Comparison of ENCODE assay signal across 9 mouse cellular contexts in genomic region chr11:70110146-70110545, GRCm38 (mm10). TPM values are rescaled to one million over a fixed set of nuclear protein-coding genes. Genes with fewer than 3 reads are reported as not detected.
DNase-seq lines count a peak whose midpoint lies in the region; ATAC-seq and TF ChIP-seq lines count a peak whose summit lies in the region.
"Had no signal": no experiment of that assay in that cellular context is flagged by ENCODE, and none has a peak within 500 bp of the region (broad histone marks: within the 10 kb centered on the region; RNA-seq: fewer than 3 reads in every experiment).

No protein-coding gene starts in this region.

- no peaks in the 10 kb centered on the region for H3K36me3 ChIP-seq in kidney, embryonic 14.5 days (ENCODE audit: control insufficient read depth, insufficient read depth, low read length)
- H3K36me3 ChIP-seq in CH12.LX (replicated peaks in 1 of 2; ENCODE audit: control insufficient read depth in 1 of 2, insufficient read depth in 1 of 2, low read length in 1 of 2) = no peaks in the 10 kb centered on the region
- H3K36me3 ChIP-seq: heart, embryonic 13.5 days; midbrain, embryonic 12.5 days had no signal

- peak; percentile 78 to 87 for TF ChIP-seq CTCF in CH12.LX (conservative IDR thresholded peaks at IDR 0.05 in 1 of 2, IDR thresholded peaks at IDR 0.05 in 1 of 2; ENCODE audit: low read depth in 2 of 2, low read length in 2 of 2)

- DNase-seq in kidney, adult 18-20 months = peak; percentile 53
- DNase-seq in CH12.LX (ENCODE audit: extremely low read depth) (peak; percentile 52), NIH3T3 (ENCODE audit: low read depth) (peak; percentile 48)
- peak; percentile 59 for DNase-seq in thymus, postnatal 36 days

- H3K9ac ChIP-seq in kidney, embryonic 14.5 days (ENCODE audit: low read depth, low read length) = no peak overlapping the region
- no peak overlapping the region for H3K9ac ChIP-seq in CH12.LX (ENCODE audit: insufficient read depth, low read depth)
- H3K9ac ChIP-seq: heart, embryonic 13.5 days; midbrain, embryonic 12.5 days had no signal

- H3K9me3 ChIP-seq in kidney, embryonic 14.5 days (ENCODE audit: control insufficient read depth, low read length) = no peaks in the 10 kb centered on the region
- H3K9me3 ChIP-seq in CH12.LX (replicated peaks; ENCODE audit: low read length) = peaks cover 5% of the 10 kb centered on the region
- H3K9me3 ChIP-seq: midbrain, embryonic 12.5 days had no signal

- no peaks in the 10 kb centered on the region for H3K27me3 ChIP-seq in kidney, embryonic 14.5 days (ENCODE audit: control insufficient read depth, insufficient read depth, low read length)
- peaks cover 18% of the 10 kb centered on the region for H3K27me3 ChIP-seq in CH12.LX (replicated peaks)
- H3K27me3 ChIP-seq: heart, embryonic 13.5 days; midbrain, embryonic 12.5 days had no signal

- no peak overlapping the region for H3K4me2 ChIP-seq in kidney, embryonic 14.5 days (replicated peaks; ENCODE audit: low read depth, low read length)
- H3K4me2 ChIP-seq in CH12.LX (ENCODE audit: insufficient read depth, low read depth, poor library complexity, severe bottlenecking) = no peak overlapping the region
- H3K4me2 ChIP-seq: heart, embryonic 13.5 days; midbrain, embryonic 12.5 days had no signal

- TF ChIP-seq RAD21 in CH12.LX (IDR thresholded peaks at IDR 0.05; ENCODE audit: low read depth, low read length) = peak; percentile 79

- 74% methylated on average over 3 of the region's 3 CpGs for WGBS in kidney, embryonic 14.5 days

- ATAC-seq in kidney, embryonic 14.5 days (ENCODE audit: low FRiP score, low TSS enrichment) = no peak
- ATAC-seq in erythroblast, adult 5-6 weeks (replicated peaks; ENCODE audit: low FRiP score, poor library complexity, severe bottlenecking) = peak; percentile 64; the same call in 1 of the 2 replicates
- peak; percentile 76 for ATAC-seq in megakaryocyte progenitor cell, adult 5-6 weeks (replicated peaks; ENCODE audit: poor library complexity)

- no peak overlapping the region for H3K27ac ChIP-seq in kidney, embryonic 14.5 days (ENCODE audit: low read depth, low read length)
- no peak overlapping the region for H3K27ac ChIP-seq in CH12.LX (ENCODE audit: insufficient read depth, low read depth)
- H3K27ac ChIP-seq: heart, embryonic 13.5 days; midbrain, embryonic 12.5 days had no signal

- no peak for TF ChIP-seq EP300 in CH12.LX (IDR thresholded peaks at IDR 0.05; ENCODE audit: low read length)

- no peak for TF ChIP-seq POLR2A in CH12.LX (IDR thresholded peaks at IDR 0.05; ENCODE audit: low read depth, low read length)

- dilution Hi-C loops in CH12.LX (cut with MboI; ENCODE audit: extremely low pct_ligation_motif_present, extremely low pct_unique_long_range_greater_than_20kb, low sequenced_read_pairs) = no loop called here

- H3K4me1 ChIP-seq in kidney, embryonic 14.5 days (ENCODE audit: control insufficient read depth, insufficient read depth, low read length) = no peaks in the 10 kb centered on the region
- peaks cover 0 to 9% of the 10 kb centered on the region in 2 experiments; a peak in 3 of 4 replicates for H3K4me1 ChIP-seq in CH12.LX (ENCODE audit: control insufficient read depth in 1 of 2, insufficient read depth in 2 of 2)
- H3K4me1 ChIP-seq: heart, embryonic 13.5 days; midbrain, embryonic 12.5 days had no signal

- H3K4me3 ChIP-seq in kidney, embryonic 14.5 days (ENCODE audit: low read length) = no peak overlapping the region
- H3K4me3 ChIP-seq in CH12.LX (replicated peaks in 1 of 3; ENCODE audit: low read depth in 2 of 3, low read length in 2 of 3, poor library complexity in 1 of 3) = no peak overlapping the region
- H3K4me3 ChIP-seq: heart, embryonic 13.5 days; midbrain, embryonic 12.5 days had no signal

- H3K79me2 ChIP-seq in CH12.LX (replicated peaks; ENCODE audit: control insufficient read depth, extremely low read depth, insufficient read depth, poor library complexity, severe bottlenecking) = no peaks in the 10 kb centered on the region

- in situ Hi-C loops in CH12.LX (cut with MboI; ENCODE audit: low pct_ligation_motif_present, low pct_unique_long_range_greater_than_20kb, low sequenced_read_pairs) = no loop called here

TF ChIP-seq in CH12.LX, 34 proteins besides CTCF, POLR2A, EP300 and RAD21:
- TF ChIP-seq IRF4 (IDR thresholded peaks at IDR 0.05; ENCODE audit: low read depth, low read length) (no peak), MYC (IDR thresholded peaks at IDR 0.05; ENCODE audit: low read depth, low read length) (0 out of 2 replicates have a peak, but pooled peaks have one; percentile 38), MEF2A (IDR thresholded peaks at IDR 0.05; ENCODE audit: borderline replicate concordance, low read depth, low read length) (no peak), TCF12 (IDR thresholded peaks at IDR 0.05; ENCODE audit: low read depth, low read length) (no peak), BHLHE40 (IDR thresholded peaks at IDR 0.05; ENCODE audit: low read depth, low read length) (no peak), ELF1 (IDR thresholded peaks at IDR 0.05; ENCODE audit: low read depth, low read length) (no peak), E2F4 (IDR thresholded peaks at IDR 0.05; ENCODE audit: insufficient replicate concordance, low read depth, low read length) (no peak), SMC3 (IDR thresholded peaks at IDR 0.05; ENCODE audit: low read depth, low read length) (peak; percentile 93), JUN (IDR thresholded peaks at IDR 0.05; ENCODE audit: insufficient read depth, low read depth, low read length) (no peak), USF1 (IDR thresholded peaks at IDR 0.05; ENCODE audit: low read depth, low read length) (no peak), KAT2A (IDR thresholded peaks at IDR 0.05; ENCODE audit: insufficient replicate concordance, low read length) (no peak), MXI1 (IDR thresholded peaks at IDR 0.05; ENCODE audit: low read depth, low read length) (no peak), ZC3H11A (IDR thresholded peaks at IDR 0.05; ENCODE audit: low read depth, low read length) (peak; percentile 37; the same call in 1 of the 2 replicates), ZNF384 (IDR thresholded peaks at IDR 0.05; ENCODE audit: low read depth, low read length) (peak; percentile 31), JUND (conservative IDR thresholded peaks at IDR 0.05; ENCODE audit: low read depth, low read length) (no peak)

RNA-seq across cellular contexts. Expression of gene Asgr2, which starts 17.7 kb away (rescaled TPM):
- not detected in 2 replicates for polyA plus RNA-seq in kidney, embryonic 14.5 days (2014; fragmentation: Nextera tagmentation; extraction: Ambion mirVana)
- total RNA-seq in CH12.LX (2012; rRNA removed) (0.17 TPM in 1 of 2 replicates, not detected in the other), CH12.LX (2014; rRNA removed) (not detected in 2 replicates)
- 0.19 and 0.39 TPM in 2 replicates for polyA plus RNA-seq in CH12.LX (2012; ENCODE audit: insufficient read length, low read depth)
- total RNA-seq in erythroblast, adult 5-6 weeks (2015; ENCODE audit: low replicate concordance) = 3.3 TPM in 1 of 2 replicates, not detected in the other
- not detected in 2 replicates for total RNA-seq in erythroblast, adult 5-6 weeks (2017; ENCODE audit: low replicate concordance)
- not detected in 2 replicates for total RNA-seq in megakaryocyte progenitor cell, adult 5-6 weeks (2015)
- total RNA-seq in megakaryocyte progenitor cell, adult 5-6 weeks (2017) = 0.62 TPM in 1 of 2 replicates, not detected in the other
- polyA plus RNA-seq: heart, embryonic 13.5 days; midbrain, embryonic 12.5 days had no signal

RNA-seq across cellular contexts. Expression of gene Mgl2, which starts 20.0 kb away (rescaled TPM):
- 0.60 TPM in 1 of 2 replicates, not detected in the other for polyA plus RNA-seq in kidney, embryonic 14.5 days (2014; fragmentation: Nextera tagmentation; extraction: Ambion mirVana)
- total RNA-seq in CH12.LX (2012; rRNA removed) (0.08 TPM in 1 of 2 replicates, not detected in the other), CH12.LX (2014; rRNA removed) (not detected in 2 replicates)
- not detected in 2 replicates for polyA plus RNA-seq in CH12.LX (2012; ENCODE audit: insufficient read length, low read depth)
- 8.5 and 15.7 TPM in 2 replicates for total RNA-seq in erythroblast, adult 5-6 weeks (2015; ENCODE audit: low replicate concordance)
- total RNA-seq in erythroblast, adult 5-6 weeks (2017; ENCODE audit: low replicate concordance) = 12.4 and 18.7 TPM in 2 replicates
- 25.7 and 30.7 TPM in 2 replicates for total RNA-seq in megakaryocyte progenitor cell, adult 5-6 weeks (2015)
- 29.3 and 36.6 TPM in 2 replicates for total RNA-seq in megakaryocyte progenitor cell, adult 5-6 weeks (2017)

RNA-seq across cellular contexts. Expression of gene Clec10a, which starts 45.9 kb away (rescaled TPM):
- 0.57 and 0.74 TPM in 2 replicates for polyA plus RNA-seq in kidney, embryonic 14.5 days (2014; fragmentation: Nextera tagmentation; extraction: Ambion mirVana)
- 0.21 TPM in 1 of 2 replicates, not detected in the other for total RNA-seq in CH12.LX (2012; rRNA removed)
- not detected in 2 replicates for total RNA-seq in CH12.LX (2014; rRNA removed)
- not detected in 2 replicates for polyA plus RNA-seq in CH12.LX (2012; ENCODE audit: insufficient read length, low read depth)
- total RNA-seq in erythroblast, adult 5-6 weeks (2015; ENCODE audit: low replicate concordance) = 6.7 and 13.2 TPM in 2 replicates
- total RNA-seq in erythroblast, adult 5-6 weeks (2017; ENCODE audit: low replicate concordance) = 2.3 and 2.4 TPM in 2 replicates
- 4.4 and 6.0 TPM in 2 replicates for total RNA-seq in megakaryocyte progenitor cell, adult 5-6 weeks (2015)
- total RNA-seq in megakaryocyte progenitor cell, adult 5-6 weeks (2017) = 7.4 and 7.5 TPM in 2 replicates

RNA-seq across cellular contexts. Expression of gene Asgr1, which starts 56.3 kb away (rescaled TPM):
- polyA plus RNA-seq in kidney, embryonic 14.5 days (2014; fragmentation: Nextera tagmentation; extraction: Ambion mirVana) = 2.0 and 2.4 TPM in 2 replicates
- total RNA-seq in CH12.LX (2012; rRNA removed) (not detected in 2 replicates), CH12.LX (2014; rRNA removed) (not detected in 2 replicates)
- not detected in 2 replicates for polyA plus RNA-seq in CH12.LX (2012; ENCODE audit: insufficient read length, low read depth)
- not detected in 2 replicates for total RNA-seq in erythroblast, adult 5-6 weeks (2015; ENCODE audit: low replicate concordance)
- total RNA-seq in erythroblast, adult 5-6 weeks (2017; ENCODE audit: low replicate concordance) = not detected in 2 replicates
- total RNA-seq in megakaryocyte progenitor cell, adult 5-6 weeks (2015) = not detected in 2 replicates
- not detected in 2 replicates for total RNA-seq in megakaryocyte progenitor cell, adult 5-6 weeks (2017)
- polyA plus RNA-seq: heart, embryonic 13.5 days had no signal

Comparison
In these comparisons a context has a peak if more than half of its experiments do, and no peak if none do; other contexts are left out.
1. RNA of gene Mgl2, which starts 20.0 kb away (total RNA-seq): 25.7 to 36.6 TPM in megakaryocyte progenitor cell, adult 5-6 weeks and 8.5 to 18.7 TPM in erythroblast, adult 5-6 weeks; 0.08 TPM in CH12.LX; every median in the first group is over 4 times any median in the second.
2. Peak in every context shown above with its lines, with median percentiles within 50 percentile points of each other: DNase-seq.